Mouse (Mus musculus) spleen, adult 2 months (tissue): ENCODE results near the gene Arhgef17.

ENCODE experiments used
- CTCF ChIP-seq: fragments of 200-500 bp; IDR thresholded peaks from 2 replicates; pipeline ENCODE4 v1.5.1; 2011; ENCODE audit warnings: mild to moderate bottlenecking, inconsistent platforms; ENCODE audit not compliant: insufficient read depth, insufficient read length, insufficient replicate concordance; ENCODE audit errors: extremely low read depth
- POLR2A ChIP-seq: fragments of 200-500 bp; IDR thresholded peaks from 2 replicates; pipeline ENCODE4 v1.6.1; 2011; ENCODE audit warnings: low read depth, low read length, inconsistent platforms

- TF ChIP-seq POLR2A (no peak), CTCF (no peak)
Observed at GRCm38 (mm10) chr7:100944306-100944705, 12.4 kb upstream of the Arhgef17 start.
